Mouse (Mus musculus) erythroblast, embryonic 14.5 days (primary cell): ENCODE data around the gene Hk2.

Experiments used
- GATA1 ChIP-seq: IDR thresholded peaks from 2 replicates; pipeline ENCODE4 v1.6.1; 2012; ENCODE audit warnings: low read length, inconsistent platforms, mixed read lengths
- TAL1 ChIP-seq: IDR thresholded peaks from 3 replicates; pipeline ENCODE4 v1.6.1; 2012; ENCODE audit warnings: low read length, inconsistent platforms, mixed read lengths

- TF ChIP-seq GATA1 (no peak), TAL1 (no peak)
Observed at GRCm38 (mm10) chr6:82684136-82684535, 90.1 kb downstream of the Hk2 start.
